Mouse (Mus musculus): ENCODE measurements around the gene Itih1.

DNA sequence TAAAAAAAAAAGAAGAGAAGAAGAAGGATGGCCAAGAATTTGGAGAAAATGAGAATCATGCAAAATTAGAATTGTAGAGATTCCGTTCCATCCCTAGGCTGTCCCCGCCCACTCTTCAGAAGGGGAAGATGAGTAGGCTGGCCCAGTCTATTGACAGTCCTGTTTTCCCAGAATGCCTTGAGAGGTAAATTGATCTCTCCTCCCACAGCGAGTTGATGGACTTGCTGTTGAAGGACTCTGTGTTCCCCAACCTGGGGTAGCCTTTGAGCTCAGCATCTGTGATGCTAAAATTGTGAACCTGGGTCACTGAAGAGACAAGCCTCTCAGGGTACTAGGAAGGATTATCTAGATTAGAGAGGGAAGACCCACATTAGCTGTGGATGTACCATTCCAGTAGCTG lies 17.6 kb downstream of the Itih1 start:
- TF ChIP-seq TAL1 (IDR thresholded peaks at IDR 0.05; ENCODE audit: low read length) (no peak), GATA1 (IDR thresholded peaks at IDR 0.05; ENCODE audit: low read length) (no peak)

All from erythroblast, embryonic 14.5 days (primary cell).